Mouse (Mus musculus) lung, adult 2 months (tissue): ENCODE data around the gene Rell1.

ENCODE experiments used
- CTCF ChIP-seq: fragments of 200-500 bp; IDR thresholded peaks from 2 replicates; pipeline ENCODE4 v1.5.1; 2011; ENCODE audit warnings: mild to moderate bottlenecking, low read length, control low read depth; ENCODE audit not compliant: insufficient read depth
- POLR2A ChIP-seq: fragments of 200-500 bp; IDR thresholded peaks from 2 replicates; pipeline ENCODE4 v1.6.1; 2011; ENCODE audit warnings: low read depth, mild to moderate bottlenecking, control low read depth, low read length, borderline replicate concordance; ENCODE audit errors: extremely low read depth

- no peak for TF ChIP-seq CTCF
- no peak for TF ChIP-seq POLR2A
These were observed 2.8 kb downstream of the Rell1 start for GRCm38 (mm10) chr5:63965946-63966345.
